Mouse (Mus musculus) right cerebral cortex, adult 2 months (tissue): Measurements from ENCODE around the gene Golgb1.

Experiments used
- DNase-seq, 2 experiments: peaks; one replicate each; pipeline ENCODE4 v3.0.0; 2021 to 2022; ENCODE audit warnings: low spot score in 2 of 2

Golgb1 gene

GRCm38 (mm10) chr16:36943591-36943990, 68.7 kb downstream of the Golgb1 start:
- no peak for DNase-seq

GRCm38 (mm10) chr16:36944895-36945424, 70.0 kb downstream of the Golgb1 start:
- no peak for DNase-seq

- no peak for DNase-seq
Measured at GRCm38 (mm10) chr16:36946459-36947159, 71.7 kb downstream of the Golgb1 start.

- DNase-seq: no peak
Measured at GRCm38 (mm10) chr16:36947646-36948197, 72.8 kb downstream of the Golgb1 start.

GRCm38 (mm10) chr16:36949614-36950336, 74.8 kb downstream of the Golgb1 start:
- no peak for DNase-seq

- DNase-seq: no peak
Measured at GRCm38 (mm10) chr16:36951029-36951428, 76.1 kb downstream of the Golgb1 start.

- DNase-seq: no peak
Measured at GRCm38 (mm10) chr16:36955106-36955505, 80.2 kb downstream of the Golgb1 start.

GRCm38 (mm10) chr16:36963415-36963814, 88.5 kb downstream of the Golgb1 start:
- DNase-seq: no peak

GRCm38 (mm10) chr16:36979127-36979526, 104.2 kb downstream of the Golgb1 start:
- no peak for DNase-seq
